Mouse (Mus musculus): ENCODE measurements at regions not wholly inside any gene's neighbourhood (a gene's known extent, or its start where the extent isn't known, plus 50 kb on each side); places are given as distances from the start of the nearest gene placed in this dataset.

DNA sequence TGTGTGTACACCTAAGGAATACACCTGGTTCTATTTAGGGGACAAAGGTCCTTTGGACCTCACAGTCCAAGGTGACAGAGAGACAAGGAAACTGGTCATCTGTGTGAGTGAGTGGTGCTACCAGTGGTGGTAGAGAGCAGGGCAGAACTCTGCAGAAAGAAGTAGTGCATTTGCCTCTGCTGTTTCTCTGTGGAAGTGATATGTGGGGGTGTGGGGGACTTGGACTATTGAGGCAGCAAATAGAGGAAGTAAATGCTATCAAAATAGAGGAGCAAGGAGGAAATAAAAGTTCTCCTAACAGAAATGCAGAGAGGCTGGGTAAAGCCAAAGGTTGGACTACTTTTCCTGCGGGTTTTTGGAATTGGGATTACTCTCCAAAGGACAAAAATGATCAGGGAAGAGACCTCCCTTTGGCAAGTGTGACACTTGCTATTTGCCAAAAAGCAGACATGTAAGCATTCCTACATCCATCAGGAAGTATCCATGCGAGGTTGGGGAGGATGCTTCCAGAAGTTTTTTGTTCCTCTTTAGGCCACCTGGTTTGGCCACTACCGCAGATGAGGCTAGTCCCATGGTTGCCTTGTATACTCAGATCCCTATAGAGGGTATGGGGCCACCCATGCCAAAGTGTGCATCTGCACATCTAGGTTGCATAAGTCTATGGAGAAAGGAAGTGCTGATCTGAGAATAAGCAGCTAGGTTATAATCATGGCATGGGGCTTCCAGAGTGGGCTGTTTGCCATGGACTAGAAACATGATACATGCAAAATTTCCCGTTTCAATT is 285.0 kb upstream of the Klf4 start:
- no peaks in the 10 kb centered on the region for H3K27me3 ChIP-seq (ENCODE audit: low read depth, poor library complexity, severe bottlenecking)
- WGBS: 89% methylated on average over 4 of the region's 4 CpGs
- H3K4me1 ChIP-seq: no peaks in the 10 kb centered on the region
- H3K9me3 ChIP-seq (replicated peaks): no peaks in the 10 kb centered on the region
- no peak overlapping the region for H3K27ac ChIP-seq
- no peak for DNase-seq (ENCODE audit: low spot score)
- H3K4me3 ChIP-seq: no peak overlapping the region
- H3K36me3 ChIP-seq: no peaks in the 10 kb centered on the region

DNA sequence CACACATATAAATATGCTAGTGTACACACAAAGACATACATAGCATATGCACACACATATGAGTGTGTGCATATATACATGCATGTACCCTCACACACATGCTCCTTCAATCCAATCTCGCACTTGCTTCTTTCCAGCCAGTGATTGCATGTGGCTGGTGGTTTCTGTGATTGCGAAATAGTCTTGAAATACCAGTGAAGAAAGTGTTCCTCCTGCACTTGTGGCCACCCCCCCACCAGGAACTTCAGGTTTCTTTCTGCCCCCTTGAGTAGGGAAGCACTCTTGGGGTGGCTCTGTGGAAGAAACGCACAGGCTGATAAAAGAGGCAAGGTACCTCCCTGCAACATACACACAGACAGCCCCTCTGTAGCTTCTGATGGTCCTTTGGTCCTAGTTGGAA is 283.6 kb upstream of the Klf4 start:
- Histone ChIP-seq H3K27me3 (ENCODE audit: low read depth, poor library complexity, severe bottlenecking) (no peaks in the 10 kb centered on the region), H3K27ac (no peak overlapping the region), H3K4me1 (no peaks in the 10 kb centered on the region), H3K36me3 (no peaks in the 10 kb centered on the region), H3K4me3 (no peak overlapping the region), H3K9me3 (replicated peaks) (no peaks in the 10 kb centered on the region)
- DNase-seq (ENCODE audit: low spot score): no peak
- WGBS: 88% methylated on average over 3 of the region's 3 CpGs

DNA sequence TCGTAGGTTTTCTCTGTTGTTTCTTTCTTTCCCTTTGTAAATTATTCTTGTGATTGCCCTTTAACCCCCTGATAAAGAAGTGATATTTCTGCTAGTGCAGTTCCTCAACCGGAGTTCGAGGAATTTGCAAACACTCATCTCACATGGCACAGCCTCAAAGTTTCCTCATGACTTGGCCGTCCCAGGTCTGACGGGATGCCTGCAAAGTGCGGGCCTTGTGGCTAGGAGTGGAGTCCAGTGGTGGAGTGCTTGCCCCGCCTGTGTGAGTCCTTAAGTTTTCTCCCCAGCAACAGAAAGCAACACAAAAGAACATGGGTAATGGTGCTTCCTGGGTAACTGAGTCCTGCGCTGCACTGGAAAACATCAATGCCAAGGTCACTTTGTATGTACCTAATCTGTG is 280.6 kb upstream of the Klf4 start:
- no peaks in the 10 kb centered on the region for H3K9me3 ChIP-seq (replicated peaks)
- no peaks in the 10 kb centered on the region for H3K4me1 ChIP-seq
- no peaks in the 10 kb centered on the region for H3K27me3 ChIP-seq (ENCODE audit: low read depth, poor library complexity, severe bottlenecking)
- no peak overlapping the region for H3K27ac ChIP-seq
- H3K36me3 ChIP-seq: no peaks in the 10 kb centered on the region
- no peak for DNase-seq (ENCODE audit: low spot score)
- WGBS: 89% methylated on average over 8 of the region's 8 CpGs
- H3K4me3 ChIP-seq: no peak overlapping the region

DNA sequence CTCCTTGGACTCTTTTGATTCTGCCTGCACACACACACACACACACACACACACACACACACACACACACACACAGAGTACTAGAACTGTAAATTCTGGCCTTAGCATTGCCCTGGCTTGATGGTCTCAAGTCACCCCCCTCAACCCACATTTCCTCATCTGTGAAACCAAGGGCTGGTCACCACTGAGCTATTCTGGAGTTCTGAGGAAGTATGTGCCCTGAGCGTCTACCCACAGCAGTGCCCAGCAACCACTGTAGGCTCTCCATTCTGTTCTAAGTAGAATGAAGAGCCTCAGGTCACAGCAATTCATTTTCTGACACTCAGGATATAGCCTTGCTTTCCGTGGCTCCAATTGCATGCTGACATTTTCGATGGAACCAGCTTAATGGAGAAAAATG is 279.4 kb upstream of the Klf4 start:
- H3K9me3 ChIP-seq (replicated peaks): no peaks in the 10 kb centered on the region
- no peaks in the 10 kb centered on the region for H3K36me3 ChIP-seq
- H3K4me3 ChIP-seq: no peak overlapping the region
- no peak overlapping the region for H3K27ac ChIP-seq
- 68% methylated on average over 3 of the region's 3 CpGs for WGBS
- H3K4me1 ChIP-seq: no peaks in the 10 kb centered on the region
- no peaks in the 10 kb centered on the region for H3K27me3 ChIP-seq (ENCODE audit: low read depth, poor library complexity, severe bottlenecking)
- DNase-seq (ENCODE audit: low spot score): no peak

GRCm38 (mm10) chr4:55808501-55808900 is 276.2 kb upstream of the Klf4 start:
- no peaks in the 10 kb centered on the region for H3K9me3 ChIP-seq (replicated peaks)
- WGBS: 87% methylated on average over 5 of the region's 5 CpGs
- H3K4me3 ChIP-seq: no peak overlapping the region
- H3K4me1 ChIP-seq: no peaks in the 10 kb centered on the region
- no peaks in the 10 kb centered on the region for H3K36me3 ChIP-seq
- H3K27me3 ChIP-seq (ENCODE audit: low read depth, poor library complexity, severe bottlenecking): no peaks in the 10 kb centered on the region
- no peak overlapping the region for H3K27ac ChIP-seq
- DNase-seq (ENCODE audit: low spot score): no peak

DNA sequence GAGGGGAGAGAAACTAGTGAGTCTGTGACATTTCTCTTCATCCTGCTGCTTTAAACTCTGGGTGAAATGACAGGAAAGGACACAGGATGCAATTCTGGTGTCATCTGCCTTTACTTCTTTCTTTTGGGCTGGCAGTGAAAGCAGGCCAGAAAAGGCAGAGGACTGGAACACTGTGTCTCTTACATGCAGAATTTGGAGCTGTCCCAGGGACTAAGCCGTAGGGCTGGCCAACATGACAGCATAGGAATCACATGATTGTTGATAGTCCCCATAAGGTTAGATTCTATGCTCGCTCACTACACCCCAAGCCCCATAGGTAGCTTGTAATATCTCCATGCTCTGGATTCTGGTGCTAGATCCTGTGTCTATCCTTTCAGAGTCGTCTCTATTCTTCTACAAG is 274.5 kb upstream of the Klf4 start:
- no peak for DNase-seq (ENCODE audit: low spot score)
- no peak overlapping the region for H3K27ac ChIP-seq
- H3K9me3 ChIP-seq (replicated peaks): no peaks in the 10 kb centered on the region
- no peaks in the 10 kb centered on the region for H3K27me3 ChIP-seq (ENCODE audit: low read depth, poor library complexity, severe bottlenecking)
- H3K4me3 ChIP-seq: no peak overlapping the region
- 87% methylated on average over 3 of the region's 3 CpGs for WGBS
- no peaks in the 10 kb centered on the region for H3K4me1 ChIP-seq
- no peaks in the 10 kb centered on the region for H3K36me3 ChIP-seq

DNA sequence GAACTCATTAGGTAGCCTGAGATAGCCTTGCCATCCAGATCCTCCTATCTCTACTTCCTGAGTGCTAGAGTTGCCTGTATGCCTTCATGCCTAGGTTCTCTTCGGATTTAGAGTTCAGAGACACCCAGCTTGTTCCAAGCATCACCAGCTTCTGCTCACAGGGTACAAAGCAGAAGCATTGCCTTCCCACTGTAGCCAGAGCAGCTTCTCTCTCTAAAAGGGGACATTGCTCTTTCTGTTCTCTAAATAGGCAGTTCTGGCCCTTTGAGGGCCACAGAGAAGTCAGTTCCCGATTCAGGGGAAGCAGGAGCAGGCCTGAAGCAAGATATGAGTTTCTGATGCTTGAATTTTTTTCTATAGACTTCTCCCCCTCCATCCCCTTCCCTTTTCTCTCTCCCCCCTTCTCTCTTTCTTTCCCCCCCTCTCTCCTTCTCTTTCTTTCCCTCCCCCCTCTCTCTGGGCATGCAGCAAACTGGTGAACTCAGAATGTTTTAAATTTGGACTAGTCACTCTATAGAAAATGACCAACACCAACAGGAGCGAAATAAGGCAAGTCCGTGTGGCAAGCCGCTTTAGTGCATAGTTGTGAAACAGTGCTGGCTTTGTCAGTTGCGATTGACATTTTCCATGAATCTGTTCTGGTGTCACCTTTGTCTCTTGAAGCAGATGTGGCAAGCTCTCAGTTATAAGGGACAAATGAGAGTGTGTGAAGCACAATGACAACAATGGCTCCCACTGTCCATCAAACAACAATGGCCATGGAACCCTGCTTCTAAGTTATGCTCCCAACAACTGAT is 273.2 kb upstream of the Klf4 start:
- H3K4me1 ChIP-seq: no peaks in the 10 kb centered on the region
- no peak overlapping the region for H3K4me3 ChIP-seq
- no peaks in the 10 kb centered on the region for H3K9me3 ChIP-seq (replicated peaks)
- no peaks in the 10 kb centered on the region for H3K27me3 ChIP-seq (ENCODE audit: low read depth, poor library complexity, severe bottlenecking)
- 91% methylated on average over 6 of the region's 6 CpGs for WGBS
- no peak overlapping the region for H3K27ac ChIP-seq
- no peaks in the 10 kb centered on the region for H3K36me3 ChIP-seq
- DNase-seq (ENCODE audit: low spot score): no peak

GRCm38 (mm10) chr4:55802101-55802500 is 269.8 kb upstream of the Klf4 start:
- Histone ChIP-seq H3K9me3 (replicated peaks) (no peaks in the 10 kb centered on the region), H3K27me3 (ENCODE audit: low read depth, poor library complexity, severe bottlenecking) (no peaks in the 10 kb centered on the region), H3K4me1 (no peaks in the 10 kb centered on the region), H3K27ac (no peak overlapping the region), H3K4me3 (no peak overlapping the region), H3K36me3 (no peaks in the 10 kb centered on the region)
- WGBS: 97% methylated on average over 4 of the region's 4 CpGs
- no peak for DNase-seq (ENCODE audit: low spot score)

GRCm38 (mm10) chr4:55798099-55798498 is 265.8 kb upstream of the Klf4 start:
- Histone ChIP-seq H3K4me1 (no peaks in the 10 kb centered on the region), H3K9me3 (replicated peaks) (no peaks in the 10 kb centered on the region), H3K27me3 (ENCODE audit: low read depth, poor library complexity, severe bottlenecking) (no peaks in the 10 kb centered on the region), H3K36me3 (no peaks in the 10 kb centered on the region), H3K4me3 (no peak overlapping the region), H3K27ac (no peak overlapping the region)
- 87% methylated on average over 6 of the region's 6 CpGs for WGBS
- no peak for DNase-seq (ENCODE audit: low spot score)

DNA sequence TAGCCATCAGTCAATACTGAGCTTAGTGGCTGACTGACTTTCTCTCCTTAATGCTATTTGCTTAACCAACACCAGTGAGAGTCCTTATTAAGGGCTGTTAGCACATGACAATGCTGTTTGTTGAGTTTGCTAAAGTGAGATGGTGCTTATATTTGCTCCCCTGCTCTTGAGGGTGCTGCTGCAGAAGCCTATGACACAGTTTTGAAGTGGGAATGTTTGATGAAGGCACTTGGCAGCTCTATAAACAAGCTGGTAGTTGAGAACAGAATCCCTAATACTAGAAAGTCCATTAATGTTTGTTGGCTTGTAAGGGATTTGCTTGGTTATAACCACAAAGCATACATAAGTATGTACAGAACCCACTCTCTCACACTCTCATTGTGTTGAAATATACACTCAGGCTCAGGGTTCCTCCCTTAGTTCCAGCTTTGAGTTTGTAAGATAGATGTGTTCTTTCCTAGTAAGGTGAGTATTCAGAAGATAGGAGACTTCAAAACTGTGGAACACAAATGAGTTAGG is 249.1 kb upstream of the Klf4 start:
- no peak overlapping the region for H3K27ac ChIP-seq
- no peaks in the 10 kb centered on the region for H3K36me3 ChIP-seq
- no peak overlapping the region for H3K4me3 ChIP-seq
- no peaks in the 10 kb centered on the region for H3K4me1 ChIP-seq
- DNase-seq (ENCODE audit: low spot score): no peak
- no peaks in the 10 kb centered on the region for H3K27me3 ChIP-seq (ENCODE audit: low read depth, poor library complexity, severe bottlenecking)
- H3K9me3 ChIP-seq (replicated peaks): no peaks in the 10 kb centered on the region

- Histone ChIP-seq H3K9me3 (replicated peaks) (no peaks in the 10 kb centered on the region), H3K36me3 (no peaks in the 10 kb centered on the region), H3K27ac (no peak overlapping the region), H3K27me3 (ENCODE audit: low read depth, poor library complexity, severe bottlenecking) (no peaks in the 10 kb centered on the region), H3K4me3 (no peak overlapping the region), H3K4me1 (no peaks in the 10 kb centered on the region)
- DNase-seq (ENCODE audit: low spot score): no peak
- 70% methylated on average over 4 of the region's 4 CpGs for WGBS
Observed at GRCm38 (mm10) chr4:55779581-55779980, 247.3 kb upstream of the Klf4 start.

- WGBS: 55% methylated on average over 7 of the region's 7 CpGs
- H3K4me1 ChIP-seq: no peaks in the 10 kb centered on the region
- H3K4me3 ChIP-seq: no peak overlapping the region
- no peaks in the 10 kb centered on the region for H3K36me3 ChIP-seq
- no peaks in the 10 kb centered on the region for H3K27me3 ChIP-seq (ENCODE audit: low read depth, poor library complexity, severe bottlenecking)
- no peak overlapping the region for H3K27ac ChIP-seq
- no peak for DNase-seq (ENCODE audit: low spot score)
- H3K9me3 ChIP-seq (replicated peaks): no peaks in the 10 kb centered on the region
Observed at GRCm38 (mm10) chr4:55775858-55776257, 243.6 kb upstream of the Klf4 start.

GRCm38 (mm10) chr4:55774571-55774970 is 242.3 kb upstream of the Klf4 start:
- Histone ChIP-seq H3K4me3 (no peak overlapping the region), H3K36me3 (no peaks in the 10 kb centered on the region), H3K27me3 (ENCODE audit: low read depth, poor library complexity, severe bottlenecking) (no peaks in the 10 kb centered on the region), H3K27ac (no peak overlapping the region), H3K4me1 (no peaks in the 10 kb centered on the region), H3K9me3 (replicated peaks) (no peaks in the 10 kb centered on the region)
- DNase-seq (ENCODE audit: low spot score): no peak
- WGBS: 95% methylated on average over 4 of the region's 4 CpGs
